Mouse (Mus musculus): ENCODE measurements around the gene Qk. TPM values are rescaled to one million over a fixed set of nuclear protein-coding genes. Genes with fewer than 3 reads are reported as not detected.

The Qk gene
- polyA plus RNA-seq, 1 experiment from 2014 or later: 24.2 TPM

- Histone ChIP-seq H3K4me1 (peaks cover 24% of the 10 kb centered on the region), H3K9me3 (replicated peaks) (no peaks in the 10 kb centered on the region), H3K36me3 (peaks cover 2% of the 10 kb centered on the region; the same call in 1 of the 2 replicates), H3K27me3 (ENCODE audit: low read depth, poor library complexity, severe bottlenecking) (no peaks in the 10 kb centered on the region), H3K4me3 (peak overlapping the region; percentile 92), H3K27ac (peak overlapping the region; percentile 99)
- no peak for DNase-seq (ENCODE audit: low spot score)
- WGBS: 24% methylated on average over 10 of the region's 10 CpGs
Measured at GRCm38 (mm10) chr17:10320456-10320790, 769 bp upstream of the Qk start.

GRCm38 (mm10) chr17:10319431-10319684, 296 bp downstream of the Qk start:
- peak overlapping the region; percentile 99 for H3K27ac ChIP-seq
- 15% methylated on average over 46 of the region's 46 CpGs for WGBS
- H3K9me3 ChIP-seq (replicated peaks): no peaks in the 10 kb centered on the region
- no peaks in the 10 kb centered on the region for H3K36me3 ChIP-seq
- no peak for DNase-seq (ENCODE audit: low spot score)
- H3K4me1 ChIP-seq: peaks cover 24% of the 10 kb centered on the region
- H3K27me3 ChIP-seq (ENCODE audit: low read depth, poor library complexity, severe bottlenecking): no peaks in the 10 kb centered on the region
- peak overlapping the region; percentile 92 for H3K4me3 ChIP-seq

DNA sequence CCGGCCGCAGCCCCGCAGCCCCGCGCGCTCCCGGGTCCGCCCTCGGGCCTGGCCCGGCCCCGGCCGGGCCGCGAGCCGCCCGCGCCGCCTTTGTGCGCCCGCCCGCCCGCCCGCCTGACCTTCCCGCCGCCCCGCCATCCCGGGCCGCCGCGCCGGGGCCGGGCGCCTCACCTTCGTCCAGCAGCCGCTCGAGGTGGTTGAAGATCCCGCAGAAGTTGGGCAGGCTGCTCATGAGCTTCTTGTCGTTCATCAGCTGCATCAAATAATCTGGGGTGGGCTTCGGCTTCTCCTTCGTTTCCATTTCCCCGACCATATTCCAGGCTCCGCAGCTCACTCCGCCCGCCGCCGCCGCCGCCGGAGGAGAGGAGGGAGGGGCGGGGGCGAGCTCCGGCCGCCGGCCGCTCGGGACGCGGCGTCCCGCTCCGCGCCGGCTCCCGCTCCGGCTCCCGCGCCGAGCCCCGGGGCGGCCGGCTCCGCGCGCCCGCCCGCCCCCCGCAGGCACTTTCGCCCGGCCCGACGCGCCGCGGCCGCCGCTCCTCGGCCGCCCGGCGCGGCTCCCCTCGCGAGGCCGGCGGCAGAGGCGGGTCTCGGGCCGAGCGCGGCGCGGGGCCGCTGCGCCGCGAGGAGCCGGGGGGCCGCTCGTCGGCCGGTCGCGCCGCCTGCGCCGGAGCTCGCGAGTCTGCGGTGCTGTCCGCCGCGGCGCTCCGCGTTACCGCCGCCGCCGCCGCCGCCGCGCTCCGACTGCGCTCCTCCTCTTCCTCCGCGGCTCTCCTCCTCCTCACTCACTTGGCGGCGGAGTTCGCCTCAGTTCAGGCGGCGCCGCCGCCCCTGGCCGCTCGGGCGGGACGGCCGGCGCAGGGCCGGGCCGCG, 858 bp downstream of the Qk start:
- peak; percentile 69 for DNase-seq (ENCODE audit: low spot score)

DNA sequence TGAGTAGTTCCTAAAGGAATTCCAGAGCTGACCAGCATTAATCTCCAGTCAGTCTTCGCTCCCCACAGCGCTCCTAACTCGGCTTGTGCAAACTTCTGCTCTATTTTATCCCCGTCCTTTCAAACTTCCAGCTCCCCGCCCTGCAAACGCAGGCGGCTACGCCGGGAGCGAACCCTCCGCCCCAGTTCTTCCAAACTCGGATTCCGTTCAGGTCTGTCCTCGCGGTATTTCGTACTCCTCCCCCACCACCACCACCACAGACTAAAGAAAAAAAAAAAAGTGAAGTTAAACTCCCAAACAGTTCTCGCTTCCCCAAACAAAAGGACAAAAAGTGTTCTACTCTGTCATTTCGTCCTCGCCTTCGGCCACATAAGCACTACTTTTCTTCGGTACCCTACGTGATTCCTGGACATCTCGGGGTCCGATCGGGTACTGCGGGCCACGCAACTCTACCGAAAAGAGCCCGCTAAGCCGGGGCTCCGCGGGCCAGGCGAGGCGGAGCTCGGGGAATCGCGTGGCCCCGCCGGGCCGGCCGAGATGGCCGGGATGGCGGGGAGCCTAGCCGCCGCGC, 1.6 kb downstream of the Qk start:
- Histone ChIP-seq H3K27ac (peak overlapping the region; percentile 99), H3K27me3 (ENCODE audit: low read depth, poor library complexity, severe bottlenecking) (no peaks in the 10 kb centered on the region), H3K4me3 (peak overlapping the region; percentile 92), H3K36me3 (no peaks in the 10 kb centered on the region), H3K4me1 (peaks cover 24% of the 10 kb centered on the region), H3K9me3 (replicated peaks) (no peaks in the 10 kb centered on the region)
- DNase-seq (ENCODE audit: low spot score): peak; percentile 69
- 1% methylated on average over 46 of the region's 46 CpGs for WGBS

More for the DNA sequence above, 858 bp downstream of the Qk start:
- Histone ChIP-seq H3K36me3 (no peaks in the 10 kb centered on the region), H3K9me3 (replicated peaks) (no peaks in the 10 kb centered on the region), H3K4me1 (peaks cover 24% of the 10 kb centered on the region), H3K27me3 (ENCODE audit: low read depth, poor library complexity, severe bottlenecking) (no peaks in the 10 kb centered on the region), H3K27ac (peak overlapping the region; percentile 99), H3K4me3 (peak overlapping the region; percentile 92)
- 17% methylated on average over 143 of the region's 153 CpGs for WGBS

DNA sequence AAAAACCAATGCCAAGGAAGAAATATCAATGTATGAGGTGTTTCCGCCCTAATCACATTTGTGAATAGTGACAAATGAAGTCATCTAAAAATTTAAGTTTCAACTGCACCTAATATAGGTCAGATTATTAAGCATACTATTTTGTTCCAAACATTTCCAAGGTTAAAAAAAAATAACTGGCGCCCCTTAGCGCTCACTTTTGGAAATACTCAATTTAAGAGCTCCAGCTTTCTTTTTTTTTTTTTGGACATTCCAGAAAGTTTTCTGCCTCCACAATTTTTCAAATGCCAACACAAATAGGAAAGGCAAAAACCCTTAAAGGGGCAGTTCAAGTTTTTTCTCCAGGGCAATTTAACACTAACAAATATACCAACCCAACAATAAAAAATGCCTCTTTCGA, 2.5 kb downstream of the Qk start:
- Histone ChIP-seq H3K36me3 (no peaks in the 10 kb centered on the region), H3K4me1 (peaks cover 24% of the 10 kb centered on the region), H3K27ac (peak overlapping the region; percentile 99), H3K9me3 (replicated peaks) (no peaks in the 10 kb centered on the region), H3K4me3 (peak overlapping the region; percentile 92), H3K27me3 (ENCODE audit: low read depth, poor library complexity, severe bottlenecking) (no peaks in the 10 kb centered on the region)
- no peak for DNase-seq (ENCODE audit: low spot score)
- 13% methylated on average over 4 of the region's 4 CpGs for WGBS

- H3K4me3 ChIP-seq: peak overlapping the region; percentile 92
- WGBS: 23% methylated on average over 1 of the region's 1 CpGs
- DNase-seq (ENCODE audit: low spot score): no peak
Measured at GRCm38 (mm10) chr17:10316446-10316845, 3.2 kb downstream of the Qk start.

GRCm38 (mm10) chr17:10310046-10310445, 9.6 kb downstream of the Qk start:
- H3K4me3 ChIP-seq: no peak overlapping the region
- H3K9me3 ChIP-seq (replicated peaks): no peaks in the 10 kb centered on the region
- no peaks in the 10 kb centered on the region for H3K36me3 ChIP-seq
- 69% methylated on average over 1 of the region's 1 CpGs for WGBS
- H3K27ac ChIP-seq: no peak overlapping the region
- peaks cover 4% of the 10 kb centered on the region for H3K4me1 ChIP-seq
- DNase-seq (ENCODE audit: low spot score): no peak
- no peaks in the 10 kb centered on the region for H3K27me3 ChIP-seq (ENCODE audit: low read depth, poor library complexity, severe bottlenecking)

More at GRCm38 (mm10) chr17:10316446-10316845, 3.2 kb downstream of the Qk start:
- Histone ChIP-seq H3K36me3 (no peaks in the 10 kb centered on the region), H3K27ac (no peak overlapping the region), H3K4me1 (peaks cover 16% of the 10 kb centered on the region), H3K27me3 (ENCODE audit: low read depth, poor library complexity, severe bottlenecking) (no peaks in the 10 kb centered on the region), H3K9me3 (replicated peaks) (no peaks in the 10 kb centered on the region)

- no peak for DNase-seq (ENCODE audit: low spot score)
- Histone ChIP-seq H3K36me3 (no peaks in the 10 kb centered on the region), H3K27me3 (ENCODE audit: low read depth, poor library complexity, severe bottlenecking) (no peaks in the 10 kb centered on the region), H3K4me3 (no peak overlapping the region), H3K27ac (no peak overlapping the region), H3K4me1 (peaks cover 4% of the 10 kb centered on the region), H3K9me3 (replicated peaks) (no peaks in the 10 kb centered on the region)
- WGBS: 45% methylated on average over 4 of the region's 4 CpGs
Measured at GRCm38 (mm10) chr17:10309135-10309623, 10.5 kb downstream of the Qk start.

- WGBS: 87% methylated on average over 2 of the region's 2 CpGs
- no peaks in the 10 kb centered on the region for H3K27me3 ChIP-seq (ENCODE audit: low read depth, poor library complexity, severe bottlenecking)
- peaks cover 4% of the 10 kb centered on the region for H3K4me1 ChIP-seq
- H3K4me3 ChIP-seq: no peak overlapping the region
- no peaks in the 10 kb centered on the region for H3K36me3 ChIP-seq
- no peak for DNase-seq (ENCODE audit: low spot score)
- H3K27ac ChIP-seq: no peak overlapping the region
- H3K9me3 ChIP-seq (replicated peaks): no peaks in the 10 kb centered on the region
Measured at GRCm38 (mm10) chr17:10306424-10306823, 13.2 kb downstream of the Qk start.

DNA sequence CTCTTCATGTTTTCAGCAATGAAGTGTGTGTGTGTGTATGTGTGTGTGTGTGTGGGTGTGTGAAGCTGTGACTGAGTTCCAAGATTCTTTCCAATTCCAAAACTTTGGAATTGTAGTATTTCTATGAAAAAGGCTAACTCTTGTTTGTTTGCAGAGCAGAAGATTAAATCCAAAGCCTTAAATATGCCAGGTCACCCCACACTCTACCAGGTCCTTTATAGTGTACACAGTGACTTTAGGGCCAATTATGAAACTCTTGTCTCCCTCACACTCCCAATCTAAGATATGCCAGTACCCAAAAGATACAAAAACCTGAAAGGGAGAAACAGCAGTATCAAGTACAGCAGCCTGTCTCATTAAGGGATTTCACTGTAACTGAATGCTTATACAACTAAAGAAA, 15.7 kb downstream of the Qk start:
- no peaks in the 10 kb centered on the region for H3K27me3 ChIP-seq (ENCODE audit: low read depth, poor library complexity, severe bottlenecking)
- no peaks in the 10 kb centered on the region for H3K9me3 ChIP-seq (replicated peaks)
- DNase-seq (ENCODE audit: low spot score): no peak
- H3K4me1 ChIP-seq: no peaks in the 10 kb centered on the region
- H3K27ac ChIP-seq: no peak overlapping the region
- H3K36me3 ChIP-seq: no peaks in the 10 kb centered on the region
- no peak overlapping the region for H3K4me3 ChIP-seq

- 91% methylated on average over 4 of the region's 4 CpGs for WGBS
- Histone ChIP-seq H3K27me3 (ENCODE audit: low read depth, poor library complexity, severe bottlenecking) (no peaks in the 10 kb centered on the region), H3K4me1 (no peaks in the 10 kb centered on the region), H3K27ac (no peak overlapping the region), H3K36me3 (no peaks in the 10 kb centered on the region), H3K9me3 (replicated peaks) (no peaks in the 10 kb centered on the region), H3K4me3 (no peak overlapping the region)
- no peak for DNase-seq (ENCODE audit: low spot score)
Measured at GRCm38 (mm10) chr17:10300968-10301795, 18.5 kb downstream of the Qk start.

- Histone ChIP-seq H3K27me3 (ENCODE audit: low read depth, poor library complexity, severe bottlenecking) (no peaks in the 10 kb centered on the region), H3K9me3 (replicated peaks) (no peaks in the 10 kb centered on the region), H3K4me3 (no peak overlapping the region), H3K27ac (no peak overlapping the region), H3K4me1 (no peaks in the 10 kb centered on the region), H3K36me3 (no peaks in the 10 kb centered on the region)
- 92% methylated on average over 1 of the region's 1 CpGs for WGBS
- DNase-seq (ENCODE audit: low spot score): no peak
Measured at GRCm38 (mm10) chr17:10299396-10299795, 20.3 kb downstream of the Qk start.

GRCm38 (mm10) chr17:10292520-10292919, 27.1 kb downstream of the Qk start:
- no peaks in the 10 kb centered on the region for H3K9me3 ChIP-seq (replicated peaks)
- 60% methylated on average over 2 of the region's 2 CpGs for WGBS
- H3K27me3 ChIP-seq (ENCODE audit: low read depth, poor library complexity, severe bottlenecking): no peaks in the 10 kb centered on the region
- no peak overlapping the region for H3K27ac ChIP-seq
- H3K4me1 ChIP-seq: peaks cover 20% of the 10 kb centered on the region; the same call in 1 of the 2 replicates
- DNase-seq (ENCODE audit: low spot score): no peak
- H3K4me3 ChIP-seq: no peak overlapping the region
- no peaks in the 10 kb centered on the region for H3K36me3 ChIP-seq
